Mouse (Mus musculus): Measurements from ENCODE around the gene Wdr54. TPM values are rescaled to one million over a fixed set of nuclear protein-coding genes. Genes with fewer than 3 reads are reported as not detected.
A peak's percentile ranks its signal among the peaks of the same experiment; 100 is the strongest.

The Wdr54 gene
- total RNA-seq, 4 experiments from 2014 or later, result 31.8 to 39.1 (median 34.5) TPM

DNA sequence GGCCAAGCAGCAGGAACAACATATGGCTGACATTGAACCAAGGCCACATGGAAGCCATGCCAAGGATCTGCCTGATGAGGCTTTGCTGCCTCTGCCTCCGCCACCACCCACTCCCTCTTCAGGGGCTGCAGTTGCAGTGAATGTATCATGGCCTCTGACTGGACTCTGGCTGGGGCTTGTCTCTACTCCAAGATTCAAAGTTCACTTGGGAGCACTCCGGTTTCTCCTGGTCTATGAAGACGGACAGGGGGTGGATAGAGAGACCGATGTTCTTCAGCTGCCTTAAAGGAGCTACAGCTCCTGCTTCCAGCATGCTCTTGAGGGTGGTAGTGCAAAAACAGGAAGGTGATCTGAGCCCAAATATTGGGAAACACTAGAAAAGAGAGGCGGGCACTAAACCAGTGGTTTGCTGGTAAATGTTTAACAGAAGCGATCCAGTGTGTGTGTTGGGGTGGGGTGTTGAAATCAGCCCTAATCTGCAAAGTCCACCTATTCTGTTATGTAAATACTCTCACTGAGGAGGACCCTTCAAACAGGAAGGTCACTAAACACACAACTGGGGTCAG is 24.6 kb downstream of the Wdr54 start:
- DNase-seq (ENCODE audit: low spot score in 2 of 2), result no peak

DNA sequence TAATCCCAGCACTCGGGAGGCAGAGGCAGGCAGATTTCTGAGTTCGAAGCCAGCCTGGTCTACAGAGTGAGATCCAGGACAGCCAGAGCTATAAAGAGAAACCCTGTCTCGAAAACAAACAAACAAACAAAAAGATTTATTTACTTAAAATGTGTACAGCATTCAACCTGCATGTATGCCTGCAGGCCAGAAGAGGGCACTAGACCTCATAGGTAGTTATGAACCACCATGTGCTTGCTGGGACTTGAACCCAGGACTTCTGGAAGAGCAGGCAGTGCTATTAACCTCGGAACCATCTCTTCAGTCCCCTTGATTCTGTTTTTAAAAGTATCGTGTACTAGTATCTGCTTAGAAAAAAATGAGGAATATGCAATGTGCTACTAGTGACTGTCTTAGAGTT is 28.8 kb downstream of the Wdr54 start:
- no peak for DNase-seq (ENCODE audit: low spot score in 2 of 2)

DNA sequence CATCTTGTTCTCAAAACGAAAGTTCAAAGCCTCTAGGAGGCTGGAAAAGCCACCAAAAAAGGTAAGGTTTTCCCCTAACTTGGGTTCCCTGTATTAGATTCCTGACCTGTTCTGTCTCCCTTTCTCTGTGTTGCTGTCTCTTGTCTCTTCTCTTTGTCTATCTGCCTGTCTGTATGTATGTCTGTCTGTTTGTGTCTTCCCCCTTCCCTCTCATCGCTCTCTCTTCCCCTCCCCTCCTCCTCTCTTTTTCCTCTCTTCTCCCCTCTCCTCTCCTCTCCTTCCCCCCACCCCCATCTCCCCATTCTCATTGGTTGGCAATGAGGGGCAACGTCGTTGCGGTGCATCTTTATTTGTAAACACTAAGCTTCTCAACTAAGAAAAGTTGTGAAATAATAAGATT is 30.9 kb downstream of the Wdr54 start, which contains the start of gene Ino80b:
Gene Ino80b (minus strand): TSS at position 101 of the 400 bp plus-strand sequence.
- DNase-seq (ENCODE audit: low spot score in 2 of 2), result no peak

DNA sequence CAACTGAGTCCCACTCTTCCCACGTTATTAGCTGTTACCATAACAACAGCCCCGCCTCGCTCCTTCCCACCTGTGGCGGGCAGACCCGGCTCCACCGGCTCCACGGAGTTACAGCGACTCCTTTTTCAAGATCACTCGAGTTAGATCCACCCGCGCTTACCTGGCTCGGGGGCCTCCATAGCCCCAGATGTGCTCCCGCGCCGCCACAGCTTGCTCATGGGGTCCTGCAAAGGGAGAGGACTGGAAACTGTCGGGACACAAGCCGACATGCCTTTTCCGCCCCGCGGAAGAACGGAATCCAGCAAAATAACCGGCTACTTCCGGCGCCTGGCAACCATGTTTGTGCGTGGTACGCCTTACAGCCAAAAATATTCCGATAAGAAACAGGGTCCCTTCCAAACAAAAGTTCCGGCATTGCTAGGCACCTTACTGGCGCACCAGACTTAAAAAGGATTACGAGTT is 31.3 kb downstream of the Wdr54 start:
- peak; percentile 84 for DNase-seq (ENCODE audit: low spot score in 2 of 2)

DNA sequence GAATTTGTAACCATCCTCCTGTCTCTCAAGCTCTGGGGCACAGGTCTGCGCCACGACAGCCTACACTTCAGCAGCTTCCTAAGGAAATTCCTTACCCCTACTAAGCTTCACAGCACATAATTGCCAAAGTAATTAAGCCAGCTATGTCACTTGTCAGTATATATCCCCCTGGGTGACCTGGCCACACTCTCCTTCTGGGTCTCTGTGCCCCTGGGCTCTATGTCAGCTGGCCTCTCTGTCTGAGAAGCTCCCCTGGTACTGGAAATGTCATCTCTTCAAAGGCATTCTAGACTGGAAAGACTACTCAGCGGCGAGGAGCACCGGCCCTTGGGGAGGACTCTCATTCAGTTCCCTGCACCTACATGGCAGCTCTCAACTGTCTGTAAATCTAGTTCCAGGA is 33.2 kb downstream of the Wdr54 start:
- no peak for DNase-seq (ENCODE audit: low spot score in 2 of 2)

DNA sequence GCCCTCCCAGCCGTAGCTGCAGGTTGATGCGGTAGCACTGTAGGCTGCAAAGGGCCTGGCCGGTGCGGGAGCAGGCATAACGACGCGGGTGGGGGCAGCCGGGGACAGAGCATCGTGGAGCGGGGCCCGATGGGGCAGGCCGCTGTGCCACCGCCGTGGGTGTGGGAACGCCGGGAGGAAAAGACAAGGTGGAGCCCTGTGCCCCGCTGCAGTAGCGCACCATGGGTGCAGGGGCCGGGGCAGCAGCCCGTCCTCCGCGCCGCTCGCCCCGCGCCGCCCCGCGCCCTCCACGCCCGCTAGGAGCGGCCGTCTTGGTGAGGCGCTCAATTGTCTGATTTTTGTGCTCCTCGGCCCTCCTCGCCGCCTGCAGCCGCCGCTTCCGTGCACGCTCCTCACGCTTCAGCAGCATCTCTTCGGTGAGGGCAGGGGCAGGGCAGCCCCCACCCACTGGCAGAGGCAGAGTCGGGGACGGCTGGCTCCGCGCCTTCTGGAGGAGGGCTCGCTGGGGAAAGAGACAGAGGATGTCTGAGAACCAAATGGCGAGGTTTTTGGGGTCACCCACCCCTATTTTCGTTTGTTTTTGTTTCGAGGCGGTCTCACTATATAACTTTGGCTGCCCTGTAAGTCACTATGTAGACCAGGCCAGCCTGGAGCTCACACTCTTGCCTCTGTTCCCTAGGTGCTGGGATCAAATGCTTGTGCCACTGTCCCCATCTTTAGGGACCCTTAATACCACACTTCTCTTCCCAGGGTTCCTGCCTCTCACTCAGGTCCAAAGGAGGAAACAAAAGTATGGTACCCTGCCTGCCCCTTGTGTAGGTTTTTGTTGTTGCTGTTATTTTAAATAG is 34.1 kb downstream of the Wdr54 start:
- DNase-seq (ENCODE audit: low spot score in 2 of 2), result no peak

DNA sequence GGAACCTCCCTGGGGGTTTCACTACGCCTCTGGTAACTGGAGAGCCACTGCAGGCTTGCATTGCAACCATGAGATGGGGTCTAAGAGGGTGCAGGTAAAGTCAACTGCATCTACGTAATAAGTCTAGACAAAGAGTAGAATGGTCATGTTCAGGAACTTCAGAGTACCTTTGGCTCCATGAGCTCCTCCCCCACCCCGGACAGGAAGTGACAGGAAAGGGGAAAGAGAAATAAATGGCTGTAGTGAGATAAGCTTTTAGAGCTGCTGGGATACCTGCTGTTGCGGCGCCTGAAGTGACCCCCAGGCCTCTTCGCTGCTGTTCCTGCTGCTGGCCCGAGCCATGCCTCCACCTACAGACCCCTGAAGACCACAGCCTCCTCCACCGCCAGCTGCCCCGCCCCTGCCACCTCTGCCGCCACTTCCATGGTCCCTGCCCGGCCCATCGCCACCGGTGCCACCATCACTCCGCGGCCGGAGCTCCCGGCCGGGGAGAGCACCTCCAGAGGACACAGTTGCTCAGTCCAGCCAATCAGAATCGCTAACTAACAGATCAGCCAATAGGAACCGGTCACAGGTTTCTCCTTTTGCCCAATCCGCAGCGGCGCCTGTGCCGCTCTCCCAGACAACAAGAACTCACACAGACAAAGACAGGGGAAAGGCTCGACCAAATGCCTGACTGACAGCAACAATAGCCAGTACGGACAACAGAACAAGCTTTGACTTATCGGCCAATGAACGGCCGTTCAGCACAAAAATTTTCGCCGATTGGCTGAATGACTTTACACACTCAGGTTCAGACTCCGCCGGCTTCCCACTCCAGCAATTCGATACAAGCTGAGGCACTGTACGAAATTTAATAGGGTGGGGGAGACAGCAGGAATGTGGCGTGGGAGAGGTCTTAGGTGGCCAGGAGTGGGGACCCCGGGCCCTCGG is 35.0 kb downstream of the Wdr54 start, which contains the start of gene Wbp1:
Gene Wbp1 (minus strand): TSS at position 630 of the 933 bp plus-strand sequence.
- peak; percentile 91 to 99 for DNase-seq (ENCODE audit: low spot score in 2 of 2)

DNA sequence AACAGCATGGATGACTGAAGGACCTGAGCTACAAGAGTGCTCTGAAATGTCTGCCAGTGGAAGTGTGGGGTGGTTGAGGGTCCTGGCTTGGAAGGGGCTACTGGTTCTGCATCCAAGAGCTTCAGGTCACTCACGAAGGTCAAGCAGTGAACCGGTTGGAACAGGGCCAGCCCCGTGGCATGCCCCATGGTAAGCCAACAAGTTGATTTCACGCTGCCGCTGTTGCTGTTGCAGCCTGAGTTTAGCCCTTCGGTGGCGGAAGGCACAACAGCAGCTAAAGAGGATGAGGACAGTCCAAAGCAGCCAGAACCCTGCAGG is 36.5 kb downstream of the Wdr54 start:
- peak in 1 of 2 experiments; percentile 45 for DNase-seq (ENCODE audit: low spot score in 2 of 2)

DNA sequence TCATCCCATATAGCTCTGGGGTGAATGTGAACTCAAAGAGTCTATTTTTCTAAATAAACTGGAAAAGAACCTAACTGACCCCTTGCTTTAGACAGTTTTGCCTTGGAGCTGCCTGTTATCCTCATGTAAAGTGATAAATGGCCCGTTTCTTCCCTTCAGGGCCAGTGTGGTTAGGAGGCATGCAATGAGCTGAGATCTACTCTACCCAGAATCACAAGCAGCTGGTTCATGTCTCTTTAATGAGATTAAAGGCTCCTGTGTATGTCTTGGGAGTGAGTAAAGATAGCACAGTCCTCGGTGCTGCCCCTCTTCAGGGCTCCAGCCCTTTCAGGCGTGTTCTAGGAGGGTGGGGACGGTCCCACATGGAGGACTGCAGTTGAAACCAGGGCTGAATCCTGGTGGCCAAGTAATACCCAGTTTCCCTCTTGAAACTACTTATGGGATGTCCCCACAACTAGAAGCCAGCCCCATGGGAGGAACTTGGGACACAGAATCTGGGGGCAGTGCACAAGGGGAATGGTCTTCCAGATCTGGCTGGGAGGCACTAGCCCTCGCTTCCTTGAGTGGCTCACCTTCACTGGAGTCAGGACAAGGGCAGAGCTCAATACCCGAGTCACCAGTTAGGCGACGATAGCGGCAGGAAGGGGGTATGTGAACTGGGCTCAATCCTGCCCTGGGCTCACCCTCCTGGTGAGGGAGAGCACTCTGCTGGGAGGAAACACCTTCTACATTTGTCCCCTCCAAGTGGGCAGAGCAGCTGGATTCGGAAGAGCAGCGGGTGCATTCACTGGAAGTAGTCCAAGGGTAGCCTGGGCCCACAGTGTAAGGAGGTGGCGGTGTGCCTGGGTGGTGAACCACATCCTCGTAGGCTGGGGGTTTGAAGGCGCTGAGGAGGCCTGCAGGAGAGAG is 37.1 kb downstream of the Wdr54 start:
- no peak for DNase-seq (ENCODE audit: low spot score in 2 of 2)

DNA sequence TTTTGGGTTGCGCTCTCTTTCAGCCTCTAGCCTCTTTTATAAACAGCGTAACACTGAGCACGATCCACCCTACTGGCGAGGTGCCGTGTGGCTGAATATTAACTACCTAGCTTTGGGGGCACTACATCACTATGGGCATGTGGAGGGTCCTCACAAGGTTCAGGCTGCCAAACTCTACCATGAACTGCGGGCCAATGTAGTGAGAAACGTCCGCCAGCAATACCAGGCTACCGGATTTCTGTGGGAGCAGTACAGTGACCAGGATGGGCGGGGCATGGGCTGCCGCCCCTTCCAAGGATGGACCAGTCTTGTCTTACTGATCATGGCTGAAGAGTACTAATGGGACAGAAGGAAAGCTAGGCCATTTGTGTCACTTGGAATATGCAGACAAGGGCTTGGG is 37.8 kb downstream of the Wdr54 start:
- DNase-seq (ENCODE audit: low spot score in 2 of 2), result no peak

DNA sequence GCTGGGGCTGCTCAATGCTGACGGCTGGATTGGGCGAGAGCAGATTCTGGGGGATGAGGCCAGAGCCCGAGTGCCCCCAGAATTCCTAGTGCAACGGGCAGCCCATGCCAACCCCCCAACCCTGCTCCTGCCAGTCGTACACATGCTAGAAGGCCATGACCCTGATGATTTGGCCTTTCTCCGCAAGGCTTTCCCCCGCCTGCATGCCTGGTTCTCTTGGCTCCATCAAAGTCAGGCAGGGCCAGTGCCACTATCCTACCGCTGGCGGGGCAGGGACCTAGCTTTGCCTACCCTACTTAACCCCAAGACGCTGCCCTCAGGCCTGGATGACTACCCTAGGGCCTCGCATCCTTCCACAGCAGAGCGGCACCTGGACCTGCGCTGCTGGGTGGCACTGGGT is 38.6 kb downstream of the Wdr54 start:
- no peak for DNase-seq (ENCODE audit: low spot score in 2 of 2)

DNA sequence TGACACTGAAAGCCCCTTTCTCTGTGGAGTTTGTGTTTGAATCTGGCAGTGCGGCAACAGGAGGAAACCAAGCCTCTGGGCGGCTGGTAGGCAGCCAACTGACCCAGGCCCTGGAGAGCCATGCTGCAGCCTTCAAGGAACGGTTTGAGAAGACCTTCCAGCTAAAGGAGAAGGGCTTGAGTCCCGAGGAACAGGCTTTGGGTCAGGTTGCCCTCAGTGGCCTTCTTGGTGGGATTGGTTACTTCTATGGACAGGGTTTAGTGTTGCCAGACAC is 39.1 kb downstream of the Wdr54 start:
- no peak for DNase-seq (ENCODE audit: low spot score in 2 of 2)

DNA sequence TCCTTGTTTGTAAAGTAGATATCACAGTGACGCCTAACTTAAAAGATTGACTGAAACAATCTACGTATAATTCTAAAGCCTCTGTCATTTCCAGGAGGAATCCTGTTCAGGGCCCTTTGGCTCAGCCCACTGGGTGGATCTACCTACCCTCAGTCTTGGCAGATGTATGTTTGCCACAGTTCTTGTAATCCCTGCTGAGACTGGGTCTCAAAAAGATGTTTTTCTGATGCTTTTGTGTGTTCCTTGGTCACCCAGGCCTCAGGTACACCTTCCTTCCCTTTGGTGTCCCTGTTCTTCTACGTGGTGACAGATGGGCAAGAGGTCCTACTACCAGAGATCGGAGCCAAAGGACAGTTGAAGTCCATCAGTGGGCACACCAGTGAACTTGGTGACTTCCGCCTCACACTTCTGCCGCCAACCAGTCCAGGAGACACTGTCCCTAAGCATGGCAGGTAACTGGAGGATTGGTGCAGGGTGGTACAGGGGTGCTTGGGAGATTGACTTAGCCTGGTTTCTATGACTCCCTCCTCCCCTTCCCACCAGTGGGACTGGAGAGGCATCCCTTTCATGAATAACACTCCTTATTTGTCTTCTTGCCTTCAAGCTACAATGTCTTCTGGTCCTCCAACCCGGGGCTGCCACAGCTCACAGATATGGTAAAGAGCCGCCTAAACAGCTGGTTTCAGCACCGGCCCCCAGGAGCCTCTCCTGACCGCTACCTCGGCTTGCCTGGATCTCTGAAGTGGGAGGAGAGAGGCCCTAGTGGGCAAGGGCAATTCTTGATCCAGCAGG is 39.6 kb downstream of the Wdr54 start:
- no peak for DNase-seq (ENCODE audit: low spot score in 2 of 2)

DNA sequence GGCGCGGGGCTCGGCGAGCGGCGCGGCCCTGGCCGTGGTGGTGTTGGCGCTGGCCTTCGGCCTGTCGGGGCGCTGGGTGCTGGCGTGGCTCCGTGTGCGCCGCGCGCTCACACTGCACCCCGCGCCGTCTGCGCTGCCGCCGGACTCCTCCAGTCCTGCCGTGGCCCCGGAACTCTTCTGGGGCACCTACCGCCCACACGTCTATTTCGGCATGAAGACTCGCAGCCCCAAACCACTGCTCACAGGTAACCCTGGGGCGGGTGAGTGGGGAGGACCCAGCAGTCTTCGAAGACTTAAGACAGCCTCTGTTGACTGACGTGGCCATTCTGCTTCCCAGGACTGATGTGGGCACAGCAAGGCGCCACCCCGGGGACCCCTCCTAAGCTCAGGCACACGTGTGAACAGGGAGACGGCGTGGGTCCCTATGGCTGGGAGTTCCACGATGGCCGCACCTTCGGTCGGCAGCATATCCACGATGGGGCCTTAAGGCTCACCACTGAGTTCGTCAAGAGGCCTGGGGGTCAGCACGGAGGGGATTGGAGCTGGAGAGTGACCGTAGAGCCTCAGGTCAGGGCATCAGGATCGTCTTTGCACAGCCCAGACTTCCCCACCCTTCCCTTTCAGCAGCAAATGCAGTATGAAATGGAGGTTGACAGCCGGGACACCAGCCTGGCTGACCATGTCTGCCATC is 40.4 kb downstream of the Wdr54 start:
- DNase-seq (ENCODE audit: low spot score in 2 of 2), result peak in 1 of 2 experiments; percentile 29

DNA sequence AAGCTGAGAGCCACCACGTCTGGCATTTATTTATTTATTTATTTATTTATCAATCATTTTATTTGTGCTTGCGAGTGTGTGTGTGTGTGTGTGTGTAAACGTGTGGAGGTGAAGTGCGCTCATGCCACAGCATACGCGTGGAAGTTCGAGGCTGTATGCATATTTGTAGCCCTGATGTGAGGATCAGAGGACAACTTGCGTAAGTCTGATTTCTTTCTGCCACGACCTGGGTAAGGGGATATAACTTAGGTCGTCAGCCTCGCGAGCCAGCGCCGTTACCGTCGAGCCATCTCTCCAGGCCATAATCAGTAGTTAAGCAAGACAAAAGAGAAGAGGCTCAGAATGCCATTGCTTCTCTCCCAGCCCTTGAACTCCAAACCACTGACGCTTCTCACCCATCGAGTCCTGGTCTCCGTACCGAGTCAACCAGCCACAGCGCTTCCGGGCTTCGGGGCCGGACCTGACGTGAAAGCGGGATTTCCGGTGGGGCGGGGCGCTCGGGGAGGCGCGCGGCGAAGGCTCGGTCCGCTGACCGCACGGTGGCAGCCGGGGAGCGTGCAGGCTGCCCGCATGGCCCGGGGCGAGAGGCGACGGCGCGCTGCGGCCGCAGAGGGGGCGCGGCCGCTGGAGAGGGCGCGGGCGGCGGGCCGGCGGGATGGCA is 41.1 kb downstream of the Wdr54 start, which contains the start of gene Mogs:
Gene Mogs (plus strand): TSS at position 486 of the 661 bp plus-strand sequence.
- peak; percentile 82 to 88 for DNase-seq (ENCODE audit: low spot score in 2 of 2)

DNA sequence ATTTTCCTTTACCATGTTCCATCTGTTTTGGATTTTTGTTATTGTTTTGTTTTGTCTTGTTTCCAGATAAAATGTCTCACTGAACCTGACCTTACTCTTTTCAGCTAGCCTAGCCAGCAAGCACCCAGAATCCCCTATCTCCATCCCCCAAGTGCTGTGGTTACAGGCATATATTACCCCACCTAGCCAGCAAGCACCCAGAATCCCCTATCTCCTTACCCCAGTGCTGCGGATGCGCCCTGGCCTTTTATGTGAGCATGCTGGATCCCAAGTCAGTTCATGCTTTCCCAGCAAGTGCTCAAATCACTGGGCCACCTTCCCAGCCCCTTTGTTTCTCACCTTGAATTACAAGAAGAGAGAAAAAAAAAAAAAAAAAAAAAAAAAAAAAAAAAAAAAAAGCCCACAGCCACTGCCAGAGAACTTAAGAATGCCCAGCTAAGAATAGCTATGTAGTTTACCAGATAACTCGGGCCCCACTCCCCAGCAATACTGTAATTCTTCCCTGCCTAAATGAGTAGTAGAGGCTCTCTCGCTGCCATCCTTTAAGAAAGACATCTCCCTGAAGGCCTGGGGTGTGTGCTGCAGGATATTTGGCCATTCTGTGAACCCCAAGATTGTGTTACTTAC is 44.6 kb downstream of the Wdr54 start:
- no peak for DNase-seq (ENCODE audit: low spot score in 2 of 2)

DNA sequence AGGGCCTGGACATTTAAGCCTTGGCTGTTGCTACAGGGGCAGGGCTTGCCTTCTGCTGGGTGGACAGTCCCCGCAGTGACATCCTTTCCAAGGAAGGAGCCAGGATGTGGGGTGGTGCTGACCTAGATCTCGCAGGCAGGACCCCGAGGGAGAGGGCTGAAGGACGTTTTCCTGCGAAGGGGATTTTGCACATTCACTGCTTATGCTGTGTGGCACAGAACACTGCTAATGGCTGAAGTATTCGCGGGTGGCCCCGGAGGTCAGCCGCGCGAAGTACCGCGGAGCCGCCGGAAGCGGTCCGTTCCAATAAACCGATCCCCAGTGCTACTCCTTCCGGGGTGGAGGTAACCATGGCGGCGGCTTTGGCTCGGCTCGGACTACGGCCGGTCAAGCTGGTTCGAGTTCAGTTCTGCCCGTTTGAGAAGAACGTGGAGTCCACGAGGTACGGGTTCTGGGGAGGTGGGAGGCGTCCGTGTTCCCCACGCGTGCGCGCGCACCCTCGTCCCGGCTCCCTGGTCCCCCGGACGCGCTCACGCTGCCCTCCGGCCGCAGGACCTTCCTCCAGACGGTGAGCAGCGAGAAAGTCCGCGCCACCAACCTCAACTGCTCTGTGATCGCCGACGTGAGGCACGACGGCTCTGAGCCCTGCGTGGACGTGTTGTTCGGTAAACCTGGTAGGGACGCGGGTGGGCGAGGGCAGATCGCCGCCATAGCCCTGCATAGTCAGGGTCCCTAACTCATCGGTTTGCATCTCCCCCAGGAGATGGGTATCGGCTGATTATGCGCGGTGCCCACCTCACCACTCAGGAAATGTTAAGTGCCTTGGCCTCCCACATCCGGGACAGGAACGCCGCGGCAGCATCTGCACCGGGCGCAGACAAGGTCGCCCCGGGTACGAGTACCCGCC is 47.2 kb downstream of the Wdr54 start, which contains the start of gene Mrpl53:
Gene Mrpl53 (plus strand): TSS at position 279 of the 907 bp plus-strand sequence.
- DNase-seq (ENCODE audit: low spot score in 2 of 2), result peak; percentile 71 to 81
